Mouse (Mus musculus): ENCODE results near the gene Tenm4. TPM values are rescaled to one million over a fixed set of nuclear protein-coding genes. Genes with fewer than 3 reads are reported as not detected.

Gene Tenm4
- polyA plus RNA-seq, 1 experiment from 2014 or later = 48.9 TPM

- Histone ChIP-seq H3K4me2 (ENCODE audit: low read length) (no peak overlapping the region), H3K4me1 (ENCODE audit: control insufficient read depth, insufficient read depth, low read length) (peaks cover 13% of the 10 kb centered on the region), H3K36me3 (ENCODE audit: control insufficient read depth, insufficient read depth, low read length) (no peaks in the 10 kb centered on the region), H3K27ac (ENCODE audit: low read depth, low read length) (peak overlapping the region; percentile 27; the same call in 1 of the 2 replicates), H3K9ac (ENCODE audit: low read length) (no peak overlapping the region), H3K27me3 (replicated peaks; ENCODE audit: control insufficient read depth, insufficient read depth, low read length) (no peaks in the 10 kb centered on the region), H3K4me3 (ENCODE audit: low read depth, low read length) (no peak overlapping the region), H3K9me3 (replicated peaks; ENCODE audit: control insufficient read depth, low read length) (no peaks in the 10 kb centered on the region)
- 11% methylated on average over 3 of the region's 3 CpGs for WGBS
- ATAC-seq (0 out of 2 replicates have a peak, but pooled peaks have one; percentile 6), DNase-seq (ENCODE audit: low spot score) (no peak)
Observed at GRCm38 (mm10) chr7:96356285-96356811, 185.3 kb downstream of the Tenm4 start.

GRCm38 (mm10) chr7:96357550-96357949 lies 186.5 kb downstream of the Tenm4 start:
- no peak overlapping the region for H3K9ac ChIP-seq (ENCODE audit: low read length)
- H3K4me3 ChIP-seq (ENCODE audit: low read depth, low read length) = no peak overlapping the region
- H3K9me3 ChIP-seq (replicated peaks; ENCODE audit: control insufficient read depth, low read length) = no peaks in the 10 kb centered on the region
- peak; percentile 56 for DNase-seq (ENCODE audit: low spot score)
- peak overlapping the region; percentile 31; the same call in 1 of the 2 replicates for H3K27ac ChIP-seq (ENCODE audit: low read depth, low read length)
- 42% methylated on average over 6 of the region's 6 CpGs for WGBS
- peak; percentile 45; the same call in 1 of the 2 replicates for ATAC-seq
- H3K4me1 ChIP-seq (ENCODE audit: control insufficient read depth, insufficient read depth, low read length) = peaks cover 13% of the 10 kb centered on the region
- H3K27me3 ChIP-seq (replicated peaks; ENCODE audit: control insufficient read depth, insufficient read depth, low read length) = no peaks in the 10 kb centered on the region
- H3K4me2 ChIP-seq (ENCODE audit: low read length) = no peak overlapping the region
- H3K36me3 ChIP-seq (ENCODE audit: control insufficient read depth, insufficient read depth, low read length) = no peaks in the 10 kb centered on the region

GRCm38 (mm10) chr7:96363311-96363710 lies 192.3 kb downstream of the Tenm4 start:
- DNase-seq (ENCODE audit: low spot score) (no peak), ATAC-seq (no peak)
- Histone ChIP-seq H3K4me2 (ENCODE audit: low read length) (no peak overlapping the region), H3K9ac (ENCODE audit: low read length) (no peak overlapping the region), H3K36me3 (ENCODE audit: control insufficient read depth, insufficient read depth, low read length) (no peaks in the 10 kb centered on the region), H3K27me3 (replicated peaks; ENCODE audit: control insufficient read depth, insufficient read depth, low read length) (no peaks in the 10 kb centered on the region), H3K4me3 (ENCODE audit: low read depth, low read length) (no peak overlapping the region), H3K27ac (ENCODE audit: low read depth, low read length) (no peak overlapping the region), H3K4me1 (ENCODE audit: control insufficient read depth, insufficient read depth, low read length) (0 out of 2 replicates have a peak, but pooled peaks cover under 1% of the 10 kb centered on the region), H3K9me3 (replicated peaks; ENCODE audit: control insufficient read depth, low read length) (no peaks in the 10 kb centered on the region)
- WGBS = 89% methylated on average over 3 of the region's 3 CpGs

GRCm38 (mm10) chr7:96369947-96370346 lies 198.9 kb downstream of the Tenm4 start:
- H3K9ac ChIP-seq (ENCODE audit: low read length) = no peak overlapping the region
- WGBS = 86% methylated on average over 4 of the region's 4 CpGs

GRCm38 (mm10) chr7:96374004-96374663 lies 203.1 kb downstream of the Tenm4 start:
- H3K36me3 ChIP-seq (ENCODE audit: control insufficient read depth, insufficient read depth, low read length) = no peaks in the 10 kb centered on the region
- no peak overlapping the region for H3K4me3 ChIP-seq (ENCODE audit: low read depth, low read length)
- no peaks in the 10 kb centered on the region for H3K27me3 ChIP-seq (replicated peaks; ENCODE audit: control insufficient read depth, insufficient read depth, low read length)
- DNase-seq (ENCODE audit: low spot score) (no peak), ATAC-seq (no peak)
- H3K9me3 ChIP-seq (replicated peaks; ENCODE audit: control insufficient read depth, low read length) = no peaks in the 10 kb centered on the region
- no peak overlapping the region for H3K9ac ChIP-seq (ENCODE audit: low read length)
- 84% methylated on average over 6 of the region's 6 CpGs for whole genome bisulfite sequencing
- no peak overlapping the region for H3K27ac ChIP-seq (ENCODE audit: low read depth, low read length)
- H3K4me1 ChIP-seq (ENCODE audit: control insufficient read depth, insufficient read depth, low read length) = 0 out of 2 replicates have a peak, but pooled peaks cover 2% of the 10 kb centered on the region
- H3K4me2 ChIP-seq (ENCODE audit: low read length) = no peak overlapping the region

More at GRCm38 (mm10) chr7:96369947-96370346, 198.9 kb downstream of the Tenm4 start:
- Histone ChIP-seq H3K27ac (ENCODE audit: low read depth, low read length) (no peak overlapping the region), H3K27me3 (replicated peaks; ENCODE audit: control insufficient read depth, insufficient read depth, low read length) (no peaks in the 10 kb centered on the region), H3K4me3 (ENCODE audit: low read depth, low read length) (no peak overlapping the region), H3K36me3 (ENCODE audit: control insufficient read depth, insufficient read depth, low read length) (no peaks in the 10 kb centered on the region), H3K9me3 (replicated peaks; ENCODE audit: control insufficient read depth, low read length) (no peaks in the 10 kb centered on the region), H3K4me2 (ENCODE audit: low read length) (no peak overlapping the region), H3K4me1 (ENCODE audit: control insufficient read depth, insufficient read depth, low read length) (0 out of 2 replicates have a peak, but pooled peaks cover 2% of the 10 kb centered on the region)
- DNase-seq (ENCODE audit: low spot score) = no peak
- no peak for ATAC-seq

- Histone ChIP-seq H3K4me1 (ENCODE audit: control insufficient read depth, insufficient read depth, low read length) (0 out of 2 replicates have a peak, but pooled peaks cover 2% of the 10 kb centered on the region), H3K27ac (ENCODE audit: low read depth, low read length) (no peak overlapping the region), H3K9me3 (replicated peaks; ENCODE audit: control insufficient read depth, low read length) (no peaks in the 10 kb centered on the region), H3K27me3 (replicated peaks; ENCODE audit: control insufficient read depth, insufficient read depth, low read length) (no peaks in the 10 kb centered on the region), H3K4me2 (ENCODE audit: low read length) (no peak overlapping the region), H3K9ac (ENCODE audit: low read length) (no peak overlapping the region), H3K4me3 (ENCODE audit: low read depth, low read length) (no peak overlapping the region), H3K36me3 (ENCODE audit: control insufficient read depth, insufficient read depth, low read length) (no peaks in the 10 kb centered on the region)
- 84% methylated on average over 6 of the region's 6 CpGs for WGBS
- ATAC-seq (no peak), DNase-seq (ENCODE audit: low spot score) (no peak)
Observed at GRCm38 (mm10) chr7:96375507-96375906, 204.5 kb downstream of the Tenm4 start.

- no peaks in the 10 kb centered on the region for H3K9me3 ChIP-seq (replicated peaks; ENCODE audit: control insufficient read depth, low read length)
- peak overlapping the region; percentile 37; the same call in 1 of the 2 replicates for H3K9ac ChIP-seq (ENCODE audit: low read length)
- H3K36me3 ChIP-seq (ENCODE audit: control insufficient read depth, insufficient read depth, low read length) = no peaks in the 10 kb centered on the region
- WGBS = under 1% methylated on average over 6 of the region's 6 CpGs
- H3K4me3 ChIP-seq (ENCODE audit: low read depth, low read length) = no peak overlapping the region
- peaks cover 21% of the 10 kb centered on the region for H3K4me1 ChIP-seq (ENCODE audit: control insufficient read depth, insufficient read depth, low read length)
- peak; percentile 83 for DNase-seq (ENCODE audit: low spot score)
- H3K27me3 ChIP-seq (replicated peaks; ENCODE audit: control insufficient read depth, insufficient read depth, low read length) = no peaks in the 10 kb centered on the region
- no peak overlapping the region for H3K4me2 ChIP-seq (ENCODE audit: low read length)
- H3K27ac ChIP-seq (ENCODE audit: low read depth, low read length) = peak overlapping the region; percentile 80
- peak; percentile 88 for ATAC-seq
Observed at GRCm38 (mm10) chr7:96383686-96384528, 212.9 kb downstream of the Tenm4 start.

- H3K27ac ChIP-seq (ENCODE audit: low read depth, low read length) = no peak overlapping the region
- WGBS = 60% methylated on average over 11 of the region's 11 CpGs
- H3K9ac ChIP-seq (ENCODE audit: low read length) = no peak overlapping the region
- DNase-seq (ENCODE audit: low spot score) (no peak), ATAC-seq (no peak; the same call in 1 of the 2 replicates)
- H3K4me1 ChIP-seq (ENCODE audit: control insufficient read depth, insufficient read depth, low read length) = peaks cover 23% of the 10 kb centered on the region
- no peaks in the 10 kb centered on the region for H3K27me3 ChIP-seq (replicated peaks; ENCODE audit: control insufficient read depth, insufficient read depth, low read length)
- no peaks in the 10 kb centered on the region for H3K9me3 ChIP-seq (replicated peaks; ENCODE audit: control insufficient read depth, low read length)
- H3K4me3 ChIP-seq (ENCODE audit: low read depth, low read length) = no peak overlapping the region
- H3K4me2 ChIP-seq (ENCODE audit: low read length) = no peak overlapping the region
- H3K36me3 ChIP-seq (ENCODE audit: control insufficient read depth, insufficient read depth, low read length) = no peaks in the 10 kb centered on the region
Observed at GRCm38 (mm10) chr7:96384726-96385500, 213.9 kb downstream of the Tenm4 start.
